Mouse (Mus musculus): ENCODE data around the gene Ubtd2. TPM values are rescaled to one million over a fixed set of nuclear protein-coding genes. Genes with fewer than 3 reads are reported as not detected.

Ubtd2 gene
- polyA plus RNA-seq, 1 experiment from 2014 or later = 37.8 TPM

DNA sequence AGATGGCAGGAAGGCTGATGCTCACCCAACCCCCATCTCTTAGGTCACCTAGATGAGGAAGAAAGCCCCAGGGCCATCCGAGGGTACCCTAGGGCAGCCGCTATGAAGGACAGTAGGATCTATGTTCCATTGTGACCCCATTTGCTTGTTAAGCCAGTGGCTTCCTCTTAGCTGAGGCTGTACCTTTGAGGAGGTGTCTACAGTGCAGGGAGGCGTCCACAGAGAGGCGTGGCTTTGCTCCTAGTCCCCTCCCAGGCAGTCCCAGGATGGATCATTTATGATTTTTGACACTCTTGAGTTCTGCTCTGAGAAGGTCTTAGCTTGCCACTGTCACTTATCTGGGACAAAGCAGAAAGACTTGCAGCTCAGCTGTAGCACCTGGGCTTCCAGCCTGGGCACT, 83.7 kb downstream of the Ubtd2 start:
- Histone ChIP-seq H3K9ac (no peak overlapping the region), H3K9me3 (no peaks in the 10 kb centered on the region), H3K4me2 (0 out of 2 replicates have a peak overlapping the region, but pooled peaks have one; percentile 23), H3K27ac (peak overlapping the region; percentile 28; the same call in 1 of the 2 replicates), H3K4me3 (replicated peaks) (no peak overlapping the region), H3K27me3 (replicated peaks) (no peaks in the 10 kb centered on the region), H3K36me3 (no peaks in the 10 kb centered on the region), H3K4me1 (peaks cover 31% of the 10 kb centered on the region)
- ATAC-seq (ENCODE audit: insufficient read depth, low FRiP score, low read depth) = no peak
- WGBS = 79% methylated on average over 4 of the region's 4 CpGs

DNA sequence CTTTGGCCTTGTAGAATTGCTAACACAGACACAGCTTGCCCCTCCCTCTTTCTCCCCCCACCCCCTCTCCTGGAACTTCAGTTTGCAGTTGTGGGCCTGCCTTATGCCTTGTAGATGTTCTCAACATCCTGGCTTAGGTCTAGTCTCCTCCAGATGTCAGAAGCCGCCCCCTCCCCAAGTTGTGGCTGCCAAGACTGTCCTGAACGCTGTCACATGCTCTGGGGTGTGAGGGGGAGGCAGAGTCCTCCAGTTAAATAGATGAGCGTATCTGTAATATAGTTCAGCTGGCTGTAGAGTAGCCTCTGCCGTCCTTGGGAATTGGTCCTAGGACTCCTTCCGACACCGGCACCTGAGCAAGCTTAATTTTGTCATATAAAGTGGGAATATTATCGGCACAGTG, 84.5 kb downstream of the Ubtd2 start:
- Histone ChIP-seq H3K27ac (no peak overlapping the region; the same call in 1 of the 2 replicates), H3K4me3 (replicated peaks) (no peak overlapping the region), H3K4me1 (peaks cover 28% of the 10 kb centered on the region; the same call in 1 of the 2 replicates), H3K4me2 (no peak overlapping the region), H3K27me3 (replicated peaks) (no peaks in the 10 kb centered on the region), H3K9me3 (no peaks in the 10 kb centered on the region), H3K36me3 (no peaks in the 10 kb centered on the region), H3K9ac (no peak overlapping the region)
- WGBS = 55% methylated on average over 7 of the region's 7 CpGs
- ATAC-seq (ENCODE audit: insufficient read depth, low FRiP score, low read depth) = peak; percentile 34; the same call in 1 of the 2 replicates

DNA sequence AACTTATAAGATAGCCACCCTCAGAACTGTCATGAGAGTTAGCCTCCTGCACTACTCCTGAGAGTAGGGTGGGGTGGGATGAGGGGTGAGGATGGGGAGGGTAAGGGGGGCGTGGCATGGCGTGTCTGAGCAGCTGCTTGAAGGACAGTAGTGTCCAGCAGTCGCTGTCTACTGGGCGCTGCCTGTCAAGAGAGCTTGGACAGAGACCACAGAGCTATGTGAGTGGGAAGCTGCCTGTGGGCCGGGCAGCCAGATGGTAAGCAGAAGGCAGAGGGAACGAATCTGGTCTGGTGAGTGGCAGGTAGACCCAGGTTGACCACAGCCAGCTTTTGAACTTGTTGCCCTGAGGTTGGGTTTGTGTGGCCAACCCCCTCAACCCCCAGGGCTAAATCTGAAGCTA, 85.3 kb downstream of the Ubtd2 start:
- no peaks in the 10 kb centered on the region for H3K27me3 ChIP-seq (replicated peaks)
- H3K9me3 ChIP-seq = no peaks in the 10 kb centered on the region
- no peaks in the 10 kb centered on the region for H3K36me3 ChIP-seq
- 79% methylated on average over 6 of the region's 6 CpGs for WGBS
- ATAC-seq (ENCODE audit: insufficient read depth, low FRiP score, low read depth) = no peak
- H3K4me3 ChIP-seq (replicated peaks) = no peak overlapping the region
- peaks cover 28% of the 10 kb centered on the region; the same call in 1 of the 2 replicates for H3K4me1 ChIP-seq
- no peak overlapping the region for H3K4me2 ChIP-seq
- no peak overlapping the region for H3K9ac ChIP-seq
- no peak overlapping the region for H3K27ac ChIP-seq

DNA sequence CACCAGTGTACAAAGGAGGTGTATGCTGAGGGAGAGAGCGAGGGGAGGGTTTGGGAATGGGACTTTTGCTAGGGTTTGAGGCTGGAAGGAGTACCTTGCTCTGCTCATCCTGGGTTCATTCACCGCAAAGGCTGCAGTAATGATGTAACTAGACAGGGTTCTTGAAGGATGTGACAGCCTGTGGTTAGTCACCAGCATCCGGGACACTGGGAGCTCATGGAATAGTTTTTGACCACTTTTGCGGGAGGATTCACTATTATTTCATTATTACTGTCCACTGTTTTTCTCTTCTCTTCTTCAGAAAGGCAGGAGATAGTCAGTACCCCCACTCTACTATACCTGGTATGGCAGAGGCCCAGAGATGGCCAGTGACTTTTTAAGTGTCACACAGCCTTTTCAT, 87.0 kb downstream of the Ubtd2 start:
- no peak for ATAC-seq (ENCODE audit: insufficient read depth, low FRiP score, low read depth)
- WGBS = 89% methylated on average over 4 of the region's 4 CpGs
- 0 out of 2 replicates have a peak overlapping the region, but pooled peaks have one; percentile 8 for H3K27ac ChIP-seq
- no peak overlapping the region for H3K4me3 ChIP-seq (replicated peaks)
- no peaks in the 10 kb centered on the region for H3K27me3 ChIP-seq (replicated peaks)
- H3K9me3 ChIP-seq = no peaks in the 10 kb centered on the region
- no peaks in the 10 kb centered on the region for H3K36me3 ChIP-seq
- no peak overlapping the region for H3K9ac ChIP-seq
- peaks cover 28% of the 10 kb centered on the region; the same call in 1 of the 2 replicates for H3K4me1 ChIP-seq
- no peak overlapping the region for H3K4me2 ChIP-seq

DNA sequence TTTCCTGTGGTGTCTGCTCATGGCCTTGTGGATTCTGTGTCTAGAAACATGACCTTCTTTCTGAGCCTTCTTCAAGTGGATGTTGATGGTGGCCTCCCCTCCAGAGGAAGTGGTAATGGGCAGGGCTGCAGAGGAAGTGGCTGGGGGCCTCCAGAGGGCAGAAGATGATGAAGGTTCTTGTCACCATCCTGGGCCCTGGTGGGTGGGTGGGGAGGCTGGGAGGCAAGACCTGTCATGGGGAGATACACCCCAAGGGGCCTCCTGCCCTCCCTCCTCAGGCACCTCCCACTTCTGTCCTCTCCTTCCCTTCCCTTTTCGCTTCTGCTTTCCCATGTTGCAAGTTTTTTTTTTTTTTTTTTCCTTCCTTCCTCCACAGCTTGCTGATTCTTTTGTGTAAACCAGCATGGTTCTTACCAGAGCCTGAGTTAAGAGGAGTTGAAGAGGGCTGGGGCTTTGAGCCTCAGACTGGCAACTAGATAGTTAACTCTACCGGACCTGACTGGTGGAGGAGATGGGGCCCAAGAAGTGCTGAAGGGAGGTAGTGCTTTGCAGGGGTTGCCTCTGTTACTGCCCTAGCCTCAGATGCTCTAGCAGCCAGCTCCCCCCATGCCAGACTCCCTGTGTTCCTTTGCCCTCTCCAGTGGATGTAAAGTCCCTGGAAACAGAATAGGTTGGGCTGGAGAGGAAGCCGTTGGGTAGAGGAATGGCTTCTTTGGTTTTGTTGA, 87.7 kb downstream of the Ubtd2 start:
- no peak overlapping the region for H3K4me2 ChIP-seq
- WGBS = 42% methylated on average over 3 of the region's 3 CpGs
- no peaks in the 10 kb centered on the region for H3K9me3 ChIP-seq
- peak; percentile 78; the same call in 1 of the 2 replicates for ATAC-seq (ENCODE audit: insufficient read depth, low FRiP score, low read depth)
- H3K4me1 ChIP-seq = peaks cover 28% of the 10 kb centered on the region; the same call in 1 of the 2 replicates
- H3K36me3 ChIP-seq = no peaks in the 10 kb centered on the region
- H3K9ac ChIP-seq = no peak overlapping the region
- no peaks in the 10 kb centered on the region for H3K27me3 ChIP-seq (replicated peaks)
- H3K27ac ChIP-seq = peak overlapping the region; percentile 45
- no peak overlapping the region for H3K4me3 ChIP-seq (replicated peaks)

DNA sequence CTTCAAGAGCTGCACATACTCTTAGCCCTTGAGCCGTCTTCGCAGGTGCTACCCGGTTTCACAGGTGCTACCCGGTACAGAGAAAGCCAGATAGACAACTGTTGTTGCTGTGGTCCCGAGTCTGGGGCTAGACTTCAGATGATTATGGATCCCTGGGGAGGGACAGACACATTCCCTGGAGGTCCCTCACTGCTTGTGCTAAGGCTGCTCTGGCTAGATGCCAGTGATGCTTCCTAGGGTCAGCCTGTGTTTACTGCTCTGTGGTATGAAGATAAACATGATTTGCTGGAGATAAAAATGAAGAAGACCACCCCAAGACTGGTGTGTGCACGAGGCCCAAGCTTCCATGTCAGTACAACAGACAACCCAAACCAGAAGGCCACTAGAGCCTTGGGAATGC, 88.9 kb downstream of the Ubtd2 start:
- Histone ChIP-seq H3K4me3 (replicated peaks) (no peak overlapping the region), H3K9ac (no peak overlapping the region), H3K9me3 (no peaks in the 10 kb centered on the region), H3K27me3 (replicated peaks) (no peaks in the 10 kb centered on the region), H3K36me3 (no peaks in the 10 kb centered on the region), H3K27ac (no peak overlapping the region), H3K4me1 (peaks cover 19% of the 10 kb centered on the region; the same call in 1 of the 2 replicates), H3K4me2 (no peak overlapping the region)
- no peak for ATAC-seq (ENCODE audit: insufficient read depth, low FRiP score, low read depth)
- 75% methylated on average over 6 of the region's 6 CpGs for WGBS

DNA sequence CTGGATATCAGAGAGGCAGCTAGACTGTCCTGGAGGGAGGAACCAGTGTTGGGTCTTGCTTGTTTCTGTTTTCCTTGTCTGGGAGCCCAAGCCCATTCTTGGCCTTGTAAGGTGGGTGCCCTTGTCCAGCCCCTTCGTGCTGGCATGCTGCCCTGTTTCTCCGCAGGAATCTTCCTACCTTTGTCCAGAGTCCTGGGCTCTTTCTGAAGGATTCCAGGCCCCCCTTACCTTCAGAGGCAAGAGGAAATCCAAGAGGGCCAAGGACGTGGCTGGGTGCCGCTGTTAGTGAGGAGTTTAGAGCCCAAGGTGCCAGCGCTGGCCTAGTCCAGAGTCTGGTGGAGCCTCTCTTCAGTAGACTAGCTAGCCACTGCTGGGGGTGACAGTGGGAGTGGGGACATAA, 89.3 kb downstream of the Ubtd2 start:
- ATAC-seq (ENCODE audit: insufficient read depth, low FRiP score, low read depth) = no peak

DNA sequence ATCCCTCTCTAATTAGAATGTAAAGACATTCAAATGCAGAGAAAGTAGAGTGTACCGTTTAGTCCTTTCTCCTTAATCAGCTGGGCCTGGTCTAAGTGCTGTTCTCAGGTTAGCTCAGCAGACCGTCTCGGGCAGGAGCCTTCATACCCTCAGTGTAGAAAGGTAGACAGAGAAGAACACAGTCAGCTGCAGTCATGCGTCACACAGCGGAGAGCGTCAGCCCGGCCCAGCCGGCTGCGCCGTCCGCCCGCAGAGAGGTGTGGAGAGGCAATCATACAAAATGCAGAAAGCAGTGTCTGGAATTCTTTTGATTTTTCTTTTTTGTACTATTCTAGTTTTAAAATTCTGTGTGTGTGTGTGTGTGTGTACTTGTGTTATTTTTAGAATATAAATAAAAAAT, 90.4 kb downstream of the Ubtd2 start:
- no peak overlapping the region for H3K9ac ChIP-seq
- ATAC-seq (ENCODE audit: insufficient read depth, low FRiP score, low read depth) = no peak
- H3K27ac ChIP-seq = no peak overlapping the region
- H3K4me1 ChIP-seq = peaks cover 12% of the 10 kb centered on the region; the same call in 1 of the 2 replicates
- no peaks in the 10 kb centered on the region for H3K9me3 ChIP-seq
- H3K27me3 ChIP-seq (replicated peaks) = no peaks in the 10 kb centered on the region
- no peak overlapping the region for H3K4me3 ChIP-seq (replicated peaks)
- WGBS = 83% methylated on average over 12 of the region's 12 CpGs
- H3K36me3 ChIP-seq = no peaks in the 10 kb centered on the region
- no peak overlapping the region for H3K4me2 ChIP-seq

More for the DNA sequence above, 89.3 kb downstream of the Ubtd2 start:
- 86% methylated on average over 5 of the region's 5 CpGs for WGBS
- H3K27me3 ChIP-seq (replicated peaks) = no peaks in the 10 kb centered on the region
- no peaks in the 10 kb centered on the region for H3K9me3 ChIP-seq
- H3K4me2 ChIP-seq = no peak overlapping the region
- no peak overlapping the region for H3K9ac ChIP-seq
- H3K4me1 ChIP-seq = peaks cover 21% of the 10 kb centered on the region; the same call in 1 of the 2 replicates
- no peaks in the 10 kb centered on the region for H3K36me3 ChIP-seq
- H3K4me3 ChIP-seq (replicated peaks) = no peak overlapping the region
- no peak overlapping the region for H3K27ac ChIP-seq

DNA sequence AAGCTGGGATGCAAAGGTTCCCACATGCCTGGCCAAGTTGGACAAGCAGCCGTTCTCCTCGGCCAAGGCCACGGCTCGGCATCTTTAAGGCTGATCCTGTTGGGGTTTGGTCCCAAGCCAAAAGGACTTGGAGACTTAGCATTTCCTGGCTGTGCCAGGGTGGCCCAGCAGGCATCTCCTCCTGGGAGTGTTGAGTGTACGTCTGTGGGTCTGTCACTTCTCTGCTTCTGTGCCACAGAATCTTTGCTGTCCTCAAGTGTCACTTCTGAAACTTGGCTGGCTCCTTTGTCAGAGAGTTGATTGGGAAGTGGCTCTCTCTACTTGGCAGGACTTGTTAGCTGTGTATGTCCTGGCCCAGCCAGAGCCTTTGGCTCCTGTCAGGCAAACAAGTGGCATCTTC, 91.3 kb downstream of the Ubtd2 start:
- no peak overlapping the region for H3K9ac ChIP-seq
- WGBS = 66% methylated on average over 5 of the region's 5 CpGs
- no peak overlapping the region for H3K27ac ChIP-seq
- H3K36me3 ChIP-seq = no peaks in the 10 kb centered on the region
- H3K4me3 ChIP-seq (replicated peaks) = no peak overlapping the region
- H3K27me3 ChIP-seq (replicated peaks) = no peaks in the 10 kb centered on the region
- H3K4me1 ChIP-seq = peaks cover 19% of the 10 kb centered on the region
- no peak for ATAC-seq (ENCODE audit: insufficient read depth, low FRiP score, low read depth)
- no peak overlapping the region for H3K4me2 ChIP-seq
- H3K9me3 ChIP-seq = no peaks in the 10 kb centered on the region

DNA sequence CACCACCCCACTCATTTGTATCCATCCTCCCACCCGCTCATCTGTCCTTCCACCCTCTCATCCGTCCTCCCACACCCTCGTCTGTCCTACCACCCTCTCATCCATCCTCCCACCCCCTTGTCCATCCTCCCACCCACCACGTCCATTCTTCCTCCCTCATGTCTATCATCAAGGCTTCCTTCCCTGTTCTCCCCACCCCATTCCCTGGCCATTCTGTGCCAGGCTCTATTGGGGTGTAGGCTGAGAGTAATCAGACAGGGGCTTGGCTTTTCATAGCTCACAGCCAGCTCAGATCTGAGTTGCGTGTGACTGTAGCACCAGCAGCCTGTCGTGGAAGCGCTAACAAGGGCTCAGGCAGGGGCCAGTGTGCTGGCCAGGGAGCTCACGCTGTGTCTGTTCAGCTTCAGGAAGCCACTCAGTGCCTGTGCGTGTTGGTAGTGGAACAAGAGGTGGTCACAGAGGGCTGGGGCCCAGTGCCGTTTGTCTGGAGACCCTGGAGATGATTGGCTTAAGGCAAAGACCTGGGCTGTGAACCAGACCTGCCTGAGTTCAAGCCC, 92.3 kb downstream of the Ubtd2 start:
- no peak for ATAC-seq (ENCODE audit: insufficient read depth, low FRiP score, low read depth)
- H3K27ac ChIP-seq = no peak overlapping the region
- H3K9me3 ChIP-seq = no peaks in the 10 kb centered on the region
- H3K4me2 ChIP-seq = no peak overlapping the region
- H3K9ac ChIP-seq = no peak overlapping the region
- no peaks in the 10 kb centered on the region for H3K36me3 ChIP-seq
- H3K27me3 ChIP-seq (replicated peaks) = no peaks in the 10 kb centered on the region
- no peak overlapping the region for H3K4me3 ChIP-seq (replicated peaks)
- WGBS = 73% methylated on average over 10 of the region's 10 CpGs
- peaks cover 27% of the 10 kb centered on the region for H3K4me1 ChIP-seq

DNA sequence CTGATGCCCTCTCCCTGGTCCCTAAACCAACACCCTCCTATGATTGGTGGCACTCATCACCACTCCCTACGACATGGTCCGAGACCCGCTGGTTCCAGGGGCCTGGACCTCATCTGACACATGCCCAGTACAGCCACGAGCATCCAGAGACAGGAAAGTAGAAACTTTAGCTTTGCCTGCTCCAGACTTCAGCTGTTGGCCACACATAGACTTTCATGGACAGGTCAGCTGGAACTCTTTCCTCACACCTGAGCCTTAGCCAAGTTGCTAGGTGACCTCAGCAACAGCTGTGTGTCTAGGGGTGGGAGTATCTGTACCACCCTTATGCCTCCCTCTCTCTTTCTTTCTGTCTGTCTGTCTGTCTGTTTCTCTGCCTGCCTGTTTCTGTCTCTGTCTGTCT, 93.1 kb downstream of the Ubtd2 start:
- Histone ChIP-seq H3K27me3 (replicated peaks) (no peaks in the 10 kb centered on the region), H3K36me3 (no peaks in the 10 kb centered on the region), H3K9me3 (no peaks in the 10 kb centered on the region), H3K9ac (no peak overlapping the region), H3K4me2 (no peak overlapping the region), H3K4me3 (replicated peaks) (no peak overlapping the region), H3K4me1 (peaks cover 35% of the 10 kb centered on the region), H3K27ac (no peak overlapping the region)
- 87% methylated on average over 4 of the region's 4 CpGs for WGBS
- no peak for ATAC-seq (ENCODE audit: insufficient read depth, low FRiP score, low read depth)

DNA sequence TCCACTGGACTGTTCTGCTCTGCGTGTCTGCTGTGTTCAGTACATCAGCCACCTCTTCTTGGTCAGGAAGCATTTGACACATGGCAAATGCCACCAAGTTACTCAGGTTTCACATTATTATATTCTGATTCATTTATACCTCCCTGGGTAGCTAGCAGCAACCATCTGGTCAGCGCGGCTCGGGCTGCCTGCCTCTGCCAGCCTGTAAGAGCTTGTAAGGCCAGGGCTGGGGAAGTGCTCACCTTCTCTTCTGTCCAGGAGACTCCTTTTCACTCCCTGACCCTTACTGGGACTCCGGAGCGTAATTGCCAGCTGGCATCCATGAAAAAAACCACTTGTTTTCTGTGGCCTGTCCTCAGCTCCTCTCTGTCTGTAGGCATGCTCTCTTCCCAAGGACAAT, 94.1 kb downstream of the Ubtd2 start:
- Histone ChIP-seq H3K9ac (no peak overlapping the region), H3K36me3 (no peaks in the 10 kb centered on the region), H3K4me1 (peaks cover 36% of the 10 kb centered on the region), H3K4me2 (no peak overlapping the region), H3K27me3 (replicated peaks) (no peaks in the 10 kb centered on the region), H3K9me3 (no peaks in the 10 kb centered on the region), H3K27ac (no peak overlapping the region), H3K4me3 (replicated peaks) (no peak overlapping the region)
- 62% methylated on average over 6 of the region's 6 CpGs for WGBS
- no peak for ATAC-seq (ENCODE audit: insufficient read depth, low FRiP score, low read depth)

All from stomach, embryonic 15.5 days (tissue).